Mouse (Mus musculus) thymus, adult 2 months (tissue): ENCODE measurements at regions not wholly inside any gene's neighbourhood (a gene's known extent, or its start where the extent isn't known, plus 50 kb on each side); places are given as distances from the start of the nearest gene placed in this dataset.

Source experiments
- CTCF ChIP-seq: fragments of 200-500 bp; IDR thresholded peaks from 2 replicates; pipeline ENCODE4 v1.5.1; 2012; ENCODE audit warnings: mild to moderate bottlenecking, control low read depth, low read length, moderate library complexity, borderline replicate concordance; ENCODE audit not compliant: control insufficient read depth, poor library complexity, insufficient read depth; ENCODE audit errors: extremely low read depth
- POLR2A ChIP-seq: fragments of 200-500 bp; IDR thresholded peaks from 2 replicates; pipeline ENCODE4 v1.6.1; 2012; ENCODE audit warnings: mild to moderate bottlenecking, low read length, control low read depth, moderate library complexity; ENCODE audit not compliant: control insufficient read depth, poor library complexity, insufficient read depth; ENCODE audit errors: extremely low read depth

- no peak for TF ChIP-seq POLR2A
- no peak for TF ChIP-seq CTCF
Measured at GRCm38 (mm10) chr17:9741321-9741720, 71.8 kb upstream of the Pabpc6 start.
